Comparison of ENCODE assay signal across 14 mouse cellular contexts in genomic region chr2:21676839-21677123, GRCm38 (mm10).
"Had no signal": no experiment of that assay in that cellular context is flagged by ENCODE, and none has a peak within 500 bp of the region (broad histone marks: within the 10 kb centered on the region; RNA-seq: fewer than 3 reads in every experiment).

No protein-coding gene starts in this region.

- H3K4me2 ChIP-seq: liver, embryonic 13.5 days; midbrain, embryonic 11.5 days had no signal

- H3K4me1 ChIP-seq: liver, embryonic 13.5 days had no signal

- H3K36me3 ChIP-seq: liver, embryonic 13.5 days had no signal

- H3K9me3 ChIP-seq: liver, embryonic 13.5 days had no signal

- H3K9ac ChIP-seq: liver, embryonic 13.5 days had no signal

- H3K27ac ChIP-seq: kidney, postnatal 0 days; liver, embryonic 13.5 days had no signal

- DNase-seq: kidney, adult 2 months; kidney, postnatal 25 days; liver, embryonic 13.5 days; lung, adult 2 months; lung, postnatal 14 days; lung, postnatal 4 days; midbrain, embryonic 14.5 days; right cerebral cortex, postnatal 25 days; spleen, adult 18-20 months; thymus, adult 18-20 months; thymus, postnatal 36 days had no signal

- H3K27me3 ChIP-seq: liver, embryonic 13.5 days had no signal

- H3K4me3 ChIP-seq: liver, embryonic 13.5 days had no signal

- ATAC-seq: intestine, embryonic 16.5 days had no signal
